Mouse (Mus musculus) embryonic fibroblast, embryonic 13.5 days (primary cell): Measurements from ENCODE around the gene Fhdc1.

Source experiments
- CTCF ChIP-seq: IDR thresholded peaks from 2 replicates; pipeline ENCODE4 v1.5.1; 2011; ENCODE audit warnings: mild to moderate bottlenecking, control low read depth, low read length, moderate library complexity, borderline replicate concordance; ENCODE audit not compliant: insufficient read depth
- POLR2A ChIP-seq: IDR thresholded peaks from 2 replicates; pipeline ENCODE4 v1.6.1; 2011; ENCODE audit warnings: low read depth, mild to moderate bottlenecking, control low read depth, low read length, moderate library complexity

- TF ChIP-seq POLR2A, result no peak
- TF ChIP-seq CTCF, result no peak
Observed at GRCm38 (mm10) chr3:84478896-84479292, 1.3 kb downstream of the Fhdc1 start.
